Mouse (Mus musculus): ENCODE results near the gene Flt1. TPM values are rescaled to one million over a fixed set of nuclear protein-coding genes. Genes with fewer than 3 reads are reported as not detected.

Flt1 gene
- 0.12 TPM for total RNA-seq (2023)

GRCm38 (mm10) chr5:147725831-147726700 lies at the start of gene Flt1:
Gene Flt1, minus strand, starts transcription at chr5:147726011.

Other genes with a start within 250 kb of the Flt1 start
- 72.6 TPM for gene Pomp, start 134.4 kb upstream of the Flt1 start, total RNA-seq (2023)
- 8.9 TPM for gene Slc46a3, start 168.8 kb upstream of the Flt1 start, total RNA-seq (2023)
- 0.56 TPM for gene Mtus2, start 231.3 kb upstream of the Flt1 start, total RNA-seq (2023)

All from CD4-positive naive resting alpha-beta T cell, adult 76 days (primary cell).